Mouse (Mus musculus) erythroblast, embryonic 14.5 days (primary cell): ENCODE data around the gene Ece1.

Source experiments
- GATA1 ChIP-seq: IDR thresholded peaks from 2 replicates; pipeline ENCODE4 v1.6.1; 2012; ENCODE audit warnings: low read length, inconsistent platforms, mixed read lengths
- TAL1 ChIP-seq: IDR thresholded peaks from 3 replicates; pipeline ENCODE4 v1.6.1; 2012; ENCODE audit warnings: low read length, inconsistent platforms, mixed read lengths

- no peak for TF ChIP-seq GATA1
- no peak for TF ChIP-seq TAL1
Observed at GRCm38 (mm10) chr4:137867225-137867624, 5.2 kb downstream of the Ece1 start.
